Mouse (Mus musculus) cerebellum, adult 11 months (tissue): Measurements from ENCODE around the gene Slc10a4.

ENCODE experiments used
- DNase-seq: peaks from one replicate; pipeline ENCODE4 v3.0.0; 2022

The Slc10a4 gene

DNA sequence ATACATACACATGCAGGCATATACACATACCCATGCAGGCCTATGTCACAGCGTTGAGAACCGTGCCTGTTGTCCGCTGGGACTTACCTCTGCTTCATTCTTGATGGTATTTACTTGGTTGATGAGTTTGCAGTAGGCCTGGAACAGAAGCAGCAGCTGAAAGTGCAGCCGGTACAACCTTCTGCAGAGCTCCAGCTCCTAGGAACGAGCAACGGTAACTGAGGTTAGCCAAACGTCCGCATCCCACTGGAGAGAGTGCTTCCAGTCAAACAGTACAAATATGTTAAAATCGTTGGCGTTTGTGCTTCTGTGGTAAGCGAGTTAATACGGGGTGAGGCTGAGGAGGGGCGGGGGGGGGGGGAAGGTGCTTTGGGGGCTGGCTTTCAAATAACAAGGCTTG, 17.1 kb downstream of the Slc10a4 start:
- no peak for DNase-seq

DNA sequence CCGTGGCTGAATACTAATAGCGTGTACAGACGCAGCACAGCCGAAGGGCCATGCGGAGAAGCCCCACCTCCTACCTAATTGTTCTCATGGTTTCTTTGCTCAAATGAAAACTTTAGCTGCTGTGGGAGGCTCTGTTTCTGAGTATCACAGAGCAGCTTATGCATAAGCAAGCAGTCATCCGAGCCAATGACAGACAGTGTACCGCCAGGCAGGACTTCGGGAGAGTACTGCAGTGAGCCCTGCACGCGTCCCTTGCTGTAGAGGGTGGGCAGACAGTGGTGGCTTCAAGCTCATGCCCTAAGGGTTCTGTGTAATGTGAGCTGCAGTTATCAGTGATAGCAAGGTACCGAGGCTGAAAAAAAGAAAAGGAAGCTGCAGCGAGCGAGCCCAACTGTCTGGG, 22.0 kb downstream of the Slc10a4 start:
- no peak for DNase-seq

DNA sequence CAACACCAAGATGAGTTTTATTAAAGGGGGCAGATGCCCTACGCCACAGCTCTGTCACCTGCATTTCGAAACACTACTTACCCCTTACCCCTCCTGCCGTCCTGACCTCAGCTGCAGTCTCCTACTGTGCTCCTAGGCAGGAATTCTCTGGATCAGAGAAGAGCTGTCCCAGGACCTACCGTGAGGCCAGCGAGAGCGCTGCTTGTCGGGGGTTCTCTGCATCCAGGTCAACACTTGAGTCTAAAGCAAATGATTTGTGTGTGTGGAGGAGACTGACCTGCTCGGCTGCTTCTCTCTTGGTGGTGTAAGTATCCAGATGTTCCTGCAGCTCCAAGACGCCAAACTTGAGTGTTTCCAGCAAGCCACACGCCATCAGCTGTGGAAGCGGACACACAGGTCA, 25.8 kb downstream of the Slc10a4 start:
- no peak for DNase-seq

DNA sequence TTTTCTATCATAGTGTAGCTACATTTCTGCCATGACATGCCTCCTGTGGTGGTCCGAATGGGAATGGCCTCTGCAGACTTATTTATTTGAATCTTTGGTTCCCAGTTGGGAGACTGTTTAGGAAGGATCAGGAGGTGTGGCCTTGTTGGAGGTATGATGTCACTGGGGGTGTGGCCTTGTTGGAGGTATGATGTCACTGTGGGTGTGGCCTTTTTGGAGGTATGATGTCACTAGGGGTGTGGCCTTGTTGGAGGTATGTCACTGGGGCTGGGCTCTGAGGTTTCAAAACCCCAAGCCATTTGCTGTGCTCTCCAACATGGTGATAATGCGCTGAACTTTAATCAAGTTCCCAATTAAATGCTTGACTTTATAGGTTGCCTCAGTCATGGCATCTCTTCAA, 37.4 kb downstream of the Slc10a4 start:
- DNase-seq, result no peak

DNA sequence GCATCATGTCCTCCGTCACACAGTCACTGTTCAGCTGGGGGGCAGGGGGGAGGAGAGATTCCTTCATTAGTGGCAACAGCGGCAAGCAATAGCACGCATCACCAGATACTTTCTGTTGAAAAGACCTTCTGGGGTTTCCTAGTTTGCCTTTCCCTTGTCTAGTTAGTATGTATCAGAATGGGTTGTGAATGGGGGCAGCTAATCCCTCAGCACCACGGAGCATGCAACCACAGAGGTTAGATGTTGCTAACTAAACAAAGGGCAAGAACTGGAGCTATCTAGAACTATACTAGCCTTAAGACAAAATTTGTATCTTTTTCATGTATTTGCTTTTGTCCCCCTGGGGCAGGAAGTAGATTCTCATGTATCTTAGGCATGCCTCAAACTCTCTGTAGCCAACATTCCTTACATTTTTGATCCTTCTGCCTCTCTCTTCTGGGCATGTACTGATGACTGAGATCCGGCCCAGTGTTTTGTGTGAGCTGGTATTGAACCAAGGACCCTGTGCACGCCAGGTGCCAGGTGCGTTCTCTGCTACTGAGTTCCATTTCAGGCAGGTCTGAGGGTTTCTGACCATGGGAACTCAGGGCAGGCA, 41.1 kb downstream of the Slc10a4 start:
- DNase-seq, result no peak

DNA sequence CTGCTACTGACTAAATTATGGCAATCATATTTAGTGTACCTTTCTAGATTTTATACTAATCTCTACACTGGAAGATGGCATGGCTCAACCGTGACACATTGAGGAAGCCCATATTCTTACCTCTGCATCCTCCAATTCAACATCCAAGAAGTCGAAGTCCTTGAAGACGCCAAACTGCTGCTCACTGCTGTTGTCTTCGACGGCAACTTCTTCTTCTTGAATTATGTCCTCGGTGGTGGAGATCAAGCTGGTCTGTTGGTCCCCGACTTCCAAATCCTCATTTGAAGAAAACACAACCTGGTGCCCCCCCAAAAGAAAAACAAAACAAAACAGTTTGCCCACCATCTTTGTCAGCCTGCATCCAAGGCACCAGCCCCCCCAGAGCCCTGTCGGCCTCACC, 47.2 kb downstream of the Slc10a4 start:
- no peak for DNase-seq

DNA sequence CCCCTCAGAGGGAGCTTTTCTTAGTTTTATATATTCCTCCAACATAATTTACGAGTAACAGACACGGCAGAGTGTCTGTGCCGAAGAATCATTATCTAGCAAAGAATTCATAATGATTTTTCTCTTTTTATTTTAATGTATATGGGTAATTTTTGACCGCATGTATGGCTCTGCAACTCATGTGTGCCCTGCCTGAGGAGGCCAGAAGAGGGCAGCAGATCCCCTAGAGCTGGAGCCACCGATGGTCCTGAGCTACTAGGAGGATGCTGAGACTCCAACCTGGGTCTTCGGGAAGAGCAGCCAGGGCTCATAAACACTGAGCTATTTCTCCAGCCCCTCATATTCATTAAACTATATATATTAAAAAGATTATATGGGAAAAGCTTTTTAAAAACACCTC, 49.8 kb downstream of the Slc10a4 start:
- no peak for DNase-seq

DNA sequence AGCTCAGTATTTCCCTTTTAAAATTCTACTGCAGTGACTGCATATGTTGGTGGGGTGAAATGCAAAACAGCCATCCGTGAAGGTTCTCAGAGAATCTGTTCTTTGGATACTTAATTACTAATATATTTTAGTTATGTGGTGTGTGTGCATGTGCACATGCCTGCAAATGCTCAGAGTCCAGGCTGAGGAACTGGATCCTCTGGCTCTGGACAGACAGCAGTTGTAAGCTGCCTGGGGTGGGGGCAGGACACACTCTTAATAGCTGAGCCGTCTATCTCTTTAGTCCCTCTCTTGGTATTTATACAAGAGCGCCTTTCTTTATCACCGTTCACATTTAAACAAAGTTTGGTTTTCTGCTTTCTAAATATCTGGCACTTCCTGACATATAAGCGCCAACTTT, 50.3 kb downstream of the Slc10a4 start:
- DNase-seq, result no peak

DNA sequence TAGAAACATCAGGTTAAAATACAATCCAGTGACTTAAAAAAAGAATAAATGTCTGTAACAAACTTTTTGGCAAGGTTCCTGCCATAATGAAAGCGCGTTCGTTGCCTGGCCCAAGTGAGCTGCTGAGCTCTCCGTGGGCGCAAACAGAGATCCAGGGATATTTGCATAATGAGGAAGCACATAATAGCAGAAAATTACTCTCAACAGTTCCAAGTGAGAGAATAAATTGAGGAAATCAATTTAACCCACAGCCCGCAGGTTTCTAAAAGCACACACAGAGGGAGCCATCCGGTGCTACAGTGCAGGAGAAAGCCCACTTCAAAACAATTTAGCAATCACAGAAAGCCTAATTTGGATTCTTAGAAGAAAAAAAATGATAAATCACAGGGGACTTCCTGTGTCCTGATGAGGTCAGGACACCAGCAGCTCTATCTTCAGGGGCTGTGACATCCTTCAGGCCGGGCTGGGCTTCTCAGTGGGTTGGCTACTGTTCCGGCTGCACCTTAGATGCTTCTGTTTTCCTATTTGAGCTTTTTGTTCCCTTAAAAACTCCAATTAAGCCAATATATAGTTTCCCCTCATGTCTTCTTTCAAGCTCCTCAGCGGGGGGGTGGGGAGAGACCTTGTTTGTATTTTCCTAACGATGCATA, 54.9 kb downstream of the Slc10a4 start:
- DNase-seq, result no peak
